Mouse (Mus musculus) heart, embryonic 15.5 days (tissue): ENCODE results near the gene Btbd11. TPM values are rescaled to one million over a fixed set of nuclear protein-coding genes. Genes with fewer than 3 reads are reported as not detected.

ENCODE experiments used
- ATAC-seq: fragments of 200-750 bp; cut with Nextera tagmentation; replicated peaks from 2 replicates; pipeline ENCODE4 v1.8.0; 2017; ENCODE audit warnings: low read depth, moderate TSS enrichment; ENCODE audit not compliant: insufficient number of reproducible peaks, insufficient read depth, low FRiP score
- H3K27ac ChIP-seq: fragments of 300-500 bp; sonication (generic); 2 replicates; pipeline ENCODE4 v1.5.1; 2015; ENCODE audit warnings: mild to moderate bottlenecking, inconsistent platforms
- H3K27me3 ChIP-seq: fragments of 300-500 bp; sonication (generic); 2 replicates; pipeline ENCODE4 v1.6.1; 2015; ENCODE audit warnings: inconsistent platforms
- H3K36me3 ChIP-seq: fragments of 300-500 bp; sonication (generic); 2 replicates; pipeline ENCODE4 v1.6.1; 2015; ENCODE audit warnings: mild to moderate bottlenecking, inconsistent platforms
- H3K4me1 ChIP-seq: fragments of 300-500 bp; sonication (generic); replicated peaks from 2 replicates; pipeline ENCODE4 v1.6.1; 2015; ENCODE audit warnings: inconsistent platforms
- H3K4me2 ChIP-seq: fragments of 300-500 bp; sonication (generic); 2 replicates; pipeline ENCODE4 v1.6.1; 2015; ENCODE audit warnings: inconsistent platforms, mild to moderate bottlenecking, moderate library complexity
- H3K4me3 ChIP-seq: fragments of 300-500 bp; sonication (generic); 2 replicates; pipeline ENCODE4 v1.5.1; 2015; ENCODE audit warnings: mild to moderate bottlenecking, inconsistent platforms
- H3K9ac ChIP-seq: fragments of 300-500 bp; sonication (generic); 2 replicates; pipeline ENCODE4 v1.6.1; 2015; ENCODE audit warnings: mild to moderate bottlenecking, inconsistent platforms
- H3K9me3 ChIP-seq: fragments of 300-500 bp; sonication (generic); replicated peaks from 2 replicates; pipeline ENCODE4 v1.6.1; 2016; ENCODE audit warnings: inconsistent platforms
- WGBS: fragments of 180-500 bp; shearing (Covaris S2); methylation state at CpG from one replicate; pipeline ENCODE4 v1.1.7; 2015; ENCODE audit warnings: mixed read lengths; 5-methylcytosine and 5-hydroxymethylcytosine counted together
- polyA plus RNA-seq: library from polyadenylated mRNA; unstranded; fragments of >200 nt; fragmentation: Nextera tagmentation; extraction: Ambion mirVana; gene quantifications from 2 replicates; pipeline ENCODE4 v1.2.1, GENCODE M21; 2015

Btbd11 gene
- polyA plus RNA-seq, 1 experiment from 2014 or later = 0.79 TPM

- Histone ChIP-seq H3K9ac (no peak overlapping the region), H3K27ac (no peak overlapping the region), H3K27me3 (peaks cover 9% of the 10 kb centered on the region), H3K4me3 (no peak overlapping the region), H3K4me2 (no peak overlapping the region), H3K9me3 (no peaks in the 10 kb centered on the region), H3K4me1 (no peaks in the 10 kb centered on the region), H3K36me3 (no peaks in the 10 kb centered on the region)
- 35% methylated on average over 6 of the region's 6 CpGs for WGBS
- ATAC-seq = no peak
Observed at GRCm38 (mm10) chr10:85464152-85464551, 77.5 kb downstream of the Btbd11 start.

GRCm38 (mm10) chr10:85465516-85466408 lies 79.1 kb downstream of the Btbd11 start:
- peaks cover 9% of the 10 kb centered on the region for H3K27me3 ChIP-seq
- WGBS = 81% methylated on average over 13 of the region's 13 CpGs
- no peaks in the 10 kb centered on the region for H3K36me3 ChIP-seq
- no peak overlapping the region for H3K4me3 ChIP-seq
- H3K4me1 ChIP-seq = no peaks in the 10 kb centered on the region
- H3K4me2 ChIP-seq = no peak overlapping the region
- no peak overlapping the region for H3K27ac ChIP-seq
- no peak for ATAC-seq
- no peaks in the 10 kb centered on the region for H3K9me3 ChIP-seq
- H3K9ac ChIP-seq = no peak overlapping the region

- no peaks in the 10 kb centered on the region for H3K36me3 ChIP-seq
- ATAC-seq = no peak
- 53% methylated on average over 8 of the region's 8 CpGs for WGBS
- no peak overlapping the region for H3K4me2 ChIP-seq
- no peak overlapping the region for H3K27ac ChIP-seq
- H3K4me1 ChIP-seq = no peaks in the 10 kb centered on the region
- H3K4me3 ChIP-seq = no peak overlapping the region
- H3K9ac ChIP-seq = no peak overlapping the region
- H3K9me3 ChIP-seq = no peaks in the 10 kb centered on the region
- H3K27me3 ChIP-seq = peaks cover 9% of the 10 kb centered on the region
Observed at GRCm38 (mm10) chr10:85466409-85466761, 79.8 kb downstream of the Btbd11 start.

- Histone ChIP-seq H3K4me2 (no peak overlapping the region), H3K27ac (no peak overlapping the region), H3K27me3 (peaks cover 9% of the 10 kb centered on the region), H3K36me3 (no peaks in the 10 kb centered on the region), H3K4me1 (no peaks in the 10 kb centered on the region), H3K4me3 (no peak overlapping the region), H3K9me3 (no peaks in the 10 kb centered on the region), H3K9ac (no peak overlapping the region)
- WGBS = 35% methylated on average over 7 of the region's 7 CpGs
- ATAC-seq = no peak
Observed at GRCm38 (mm10) chr10:85467393-85467792, 80.8 kb downstream of the Btbd11 start.

- no peak for ATAC-seq
- H3K27ac ChIP-seq = no peak overlapping the region
- WGBS = 73% methylated on average over 4 of the region's 4 CpGs
Observed at GRCm38 (mm10) chr10:85468527-85468926, 81.9 kb downstream of the Btbd11 start.

GRCm38 (mm10) chr10:85469341-85469740 lies 82.7 kb downstream of the Btbd11 start:
- no peak overlapping the region for H3K4me3 ChIP-seq
- no peak overlapping the region for H3K9ac ChIP-seq
- H3K27me3 ChIP-seq = peaks cover 9% of the 10 kb centered on the region
- H3K4me2 ChIP-seq = no peak overlapping the region
- peaks cover 9% of the 10 kb centered on the region for H3K4me1 ChIP-seq
- no peaks in the 10 kb centered on the region for H3K36me3 ChIP-seq
- ATAC-seq = no peak
- WGBS = 77% methylated on average over 5 of the region's 5 CpGs
- no peak overlapping the region for H3K27ac ChIP-seq
- no peaks in the 10 kb centered on the region for H3K9me3 ChIP-seq

More at GRCm38 (mm10) chr10:85468527-85468926, 81.9 kb downstream of the Btbd11 start:
- H3K4me3 ChIP-seq = no peak overlapping the region
- no peak overlapping the region for H3K9ac ChIP-seq
- no peaks in the 10 kb centered on the region for H3K36me3 ChIP-seq
- H3K4me1 ChIP-seq = peaks cover 3% of the 10 kb centered on the region; the same call in 1 of the 2 replicates
- H3K9me3 ChIP-seq = no peaks in the 10 kb centered on the region
- H3K4me2 ChIP-seq = no peak overlapping the region
- H3K27me3 ChIP-seq = peaks cover 9% of the 10 kb centered on the region

GRCm38 (mm10) chr10:85473265-85473664 lies 86.7 kb downstream of the Btbd11 start:
- Histone ChIP-seq H3K36me3 (no peaks in the 10 kb centered on the region), H3K4me3 (no peak overlapping the region), H3K4me1 (peaks cover 9% of the 10 kb centered on the region), H3K27ac (no peak overlapping the region), H3K9ac (no peak overlapping the region), H3K27me3 (no peaks in the 10 kb centered on the region), H3K4me2 (no peak overlapping the region), H3K9me3 (no peaks in the 10 kb centered on the region)
- ATAC-seq = no peak
- WGBS = 59% methylated on average over 4 of the region's 4 CpGs

- Histone ChIP-seq H3K9me3 (no peaks in the 10 kb centered on the region), H3K9ac (no peak overlapping the region), H3K4me2 (no peak overlapping the region), H3K27me3 (no peaks in the 10 kb centered on the region), H3K36me3 (no peaks in the 10 kb centered on the region), H3K27ac (no peak overlapping the region), H3K4me3 (no peak overlapping the region), H3K4me1 (peaks cover 9% of the 10 kb centered on the region)
- no peak for ATAC-seq
- WGBS = 50% methylated on average over 3 of the region's 3 CpGs
Observed at GRCm38 (mm10) chr10:85473871-85474270, 87.3 kb downstream of the Btbd11 start.

GRCm38 (mm10) chr10:85475642-85476345 lies 89.2 kb downstream of the Btbd11 start:
- H3K4me3 ChIP-seq = no peak overlapping the region
- no peak for ATAC-seq
- no peak overlapping the region for H3K4me2 ChIP-seq
- no peaks in the 10 kb centered on the region for H3K27me3 ChIP-seq
- H3K27ac ChIP-seq = no peak overlapping the region
- no peaks in the 10 kb centered on the region for H3K36me3 ChIP-seq
- peaks cover 13% of the 10 kb centered on the region for H3K4me1 ChIP-seq
- WGBS = 89% methylated on average over 9 of the region's 9 CpGs
- H3K9me3 ChIP-seq = no peaks in the 10 kb centered on the region
- no peak overlapping the region for H3K9ac ChIP-seq

GRCm38 (mm10) chr10:85479959-85480625 lies 93.5 kb downstream of the Btbd11 start:
- Histone ChIP-seq H3K4me1 (peaks cover 10% of the 10 kb centered on the region), H3K4me3 (no peak overlapping the region), H3K27me3 (no peaks in the 10 kb centered on the region), H3K36me3 (no peaks in the 10 kb centered on the region), H3K9me3 (no peaks in the 10 kb centered on the region), H3K9ac (no peak overlapping the region), H3K27ac (no peak overlapping the region), H3K4me2 (no peak overlapping the region)
- no peak for ATAC-seq
- WGBS = 32% methylated on average over 6 of the region's 6 CpGs

- Histone ChIP-seq H3K4me3 (no peak overlapping the region), H3K27ac (no peak overlapping the region), H3K27me3 (no peaks in the 10 kb centered on the region), H3K9ac (no peak overlapping the region), H3K9me3 (no peaks in the 10 kb centered on the region), H3K4me1 (peaks cover 10% of the 10 kb centered on the region), H3K36me3 (no peaks in the 10 kb centered on the region), H3K4me2 (no peak overlapping the region)
- ATAC-seq = no peak
- 11% methylated on average over 3 of the region's 3 CpGs for WGBS
Observed at GRCm38 (mm10) chr10:85481106-85481505, 94.5 kb downstream of the Btbd11 start.
